Mouse (Mus musculus) left cerebral cortex, postnatal 4 days (tissue): ENCODE measurements at regions not wholly inside any gene's neighbourhood (a gene's known extent, or its start where the extent isn't known, plus 50 kb on each side); places are given as distances from the start of the nearest gene placed in this dataset.

Experiments used
- DNase-seq: peaks from one replicate; pipeline ENCODE4 v3.0.0-alpha.2; 2022
- intact Hi-C: fragments of 180-260 bp; cut with DNase I; formaldehyde crosslinking; loops from one replicate; pipeline ENCODE4 v1.15.1; 2025

DNA sequence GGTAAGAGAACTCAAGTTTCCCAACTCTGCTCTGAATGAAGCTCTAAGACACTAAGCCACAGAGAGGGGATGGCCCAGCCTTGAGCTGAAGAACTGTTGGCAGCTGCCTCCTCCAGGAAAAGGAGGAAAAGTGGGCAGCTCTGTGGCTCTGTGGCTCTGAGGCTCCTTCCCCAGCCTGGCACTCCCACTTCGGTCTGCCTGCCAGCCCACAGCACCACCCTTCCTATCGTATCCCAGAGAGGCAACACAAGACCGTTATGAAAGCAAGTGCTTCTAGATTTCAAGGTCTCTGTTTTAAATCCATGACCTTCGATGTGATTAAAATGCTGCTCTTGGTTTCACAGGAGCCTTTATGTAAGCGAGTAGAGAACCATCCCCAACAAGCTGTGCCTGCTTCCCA lies 53.5 kb upstream of the Kcna5 start:
- intact Hi-C loops = no loop called here

DNA sequence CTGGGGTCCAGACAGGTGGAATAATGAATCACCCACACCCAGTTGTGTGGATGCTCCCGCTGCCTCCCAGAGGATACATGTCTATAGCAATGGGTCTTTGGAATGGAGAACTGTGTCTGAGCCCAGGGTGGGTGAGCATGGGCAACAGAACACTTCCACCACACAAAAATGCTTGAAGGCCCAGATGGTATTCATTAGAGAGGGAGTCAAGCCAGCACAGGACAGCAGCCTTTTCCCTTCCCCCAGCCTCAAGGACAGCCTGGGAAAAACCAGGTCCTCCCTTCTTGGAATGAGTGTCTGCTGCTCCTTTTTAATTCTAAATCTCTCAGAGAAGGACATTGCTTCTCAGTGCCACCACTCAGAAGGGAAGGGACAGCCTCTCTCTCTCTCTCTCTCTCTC lies 52.3 kb upstream of the Kcna5 start:
- intact Hi-C loops = no loop called here
- no peak for DNase-seq

More for the DNA sequence above, 53.5 kb upstream of the Kcna5 start:
- no peak for DNase-seq

DNA sequence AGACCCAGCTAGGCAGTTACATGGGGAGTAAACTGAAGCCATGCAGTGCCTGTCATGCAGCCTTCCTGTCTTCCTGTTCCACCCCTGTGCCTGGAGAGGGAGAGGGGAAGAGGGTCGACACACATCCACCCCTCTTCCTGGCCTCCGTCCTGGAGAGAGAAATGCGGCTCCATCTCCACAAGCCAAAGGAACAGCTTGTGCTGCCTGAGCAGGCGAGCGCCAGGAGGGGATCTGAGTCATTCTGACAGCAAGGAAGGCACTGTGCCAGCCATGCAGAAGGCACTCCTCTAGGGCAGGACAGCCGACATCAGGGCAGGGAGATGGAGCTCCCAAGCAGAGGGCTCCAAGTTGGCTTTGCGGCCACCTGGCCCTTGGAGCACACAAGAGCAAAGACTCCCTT lies 50.6 kb upstream of the Kcna5 start:
- peak; percentile 98 for DNase-seq
- intact Hi-C loops = no loop called here
